Mouse (Mus musculus) MEL (cell line): ENCODE measurements around the gene Tmem108.

Source experiments
- CTCF ChIP-seq, 3 experiments: IDR thresholded peaks in 2 of 3; conservative IDR thresholded peaks in 1 of 3; 2 replicates each; pipeline ENCODE4 v1.5.1; 2011 to 2012; ENCODE audit warnings: low read length in 3 of 3, low read depth in 2 of 3, mild to moderate bottlenecking in 2 of 3, improper control_type of control experiment in 1 of 3, inconsistent platforms in 1 of 3, mixed read lengths in 1 of 3, moderate library complexity in 1 of 3; ENCODE audit not compliant: control insufficient read depth in 1 of 3, insufficient read depth in 1 of 3, poor library complexity in 1 of 3, severe bottlenecking in 1 of 3
- ELF1 ChIP-seq: IDR thresholded peaks from 2 replicates; pipeline ENCODE4 v1.6.1; 2014; ENCODE audit warnings: low read depth, mild to moderate bottlenecking, inconsistent platforms, low read length, improper control_type of control experiment, moderate library complexity
- EP300 ChIP-seq, 2 experiments: IDR thresholded peaks; 2 replicates each; pipeline ENCODE4 v1.6.1; 2011; ENCODE audit warnings: improper control_type of control experiment in 2 of 2, low read length in 2 of 2, low read depth in 1 of 2, mild to moderate bottlenecking in 1 of 2
- MAFK ChIP-seq: IDR thresholded peaks from 2 replicates; pipeline ENCODE4 v1.6.1; 2011; ENCODE audit warnings: low read depth, mild to moderate bottlenecking, low read length, improper control_type of control experiment, borderline replicate concordance
- MYC ChIP-seq: IDR thresholded peaks from 2 replicates; pipeline ENCODE4 v1.6.1; 2011; ENCODE audit warnings: low read depth, mild to moderate bottlenecking, low read length, improper control_type of control experiment, moderate library complexity
- POLR2A ChIP-seq, 2 experiments: IDR thresholded peaks; 2 replicates each; pipeline ENCODE4 v1.6.1; 2011 to 2012; ENCODE audit warnings: low read length in 2 of 2, mild to moderate bottlenecking in 2 of 2, control low read depth in 1 of 2, improper control_type of control experiment in 1 of 2, low read depth in 1 of 2, moderate library complexity in 1 of 2; ENCODE audit not compliant: control insufficient read depth in 1 of 2, insufficient read depth in 1 of 2, poor library complexity in 1 of 2
- POLR2AphosphoS2 ChIP-seq: IDR thresholded peaks from 2 replicates; pipeline ENCODE4 v1.6.1; 2011; ENCODE audit warnings: low read length, improper control_type of control experiment
- USF1 ChIP-seq: IDR thresholded peaks from 2 replicates; pipeline ENCODE4 v1.6.1; 2014; ENCODE audit warnings: low read depth, mild to moderate bottlenecking, inconsistent platforms, low read length, improper control_type of control experiment, moderate library complexity
- ZC3H11A ChIP-seq: IDR thresholded peaks from 2 replicates; pipeline ENCODE4 v1.6.1; 2012; ENCODE audit warnings: low read depth, mild to moderate bottlenecking, inconsistent platforms, low read length, improper control_type of control experiment

DNA sequence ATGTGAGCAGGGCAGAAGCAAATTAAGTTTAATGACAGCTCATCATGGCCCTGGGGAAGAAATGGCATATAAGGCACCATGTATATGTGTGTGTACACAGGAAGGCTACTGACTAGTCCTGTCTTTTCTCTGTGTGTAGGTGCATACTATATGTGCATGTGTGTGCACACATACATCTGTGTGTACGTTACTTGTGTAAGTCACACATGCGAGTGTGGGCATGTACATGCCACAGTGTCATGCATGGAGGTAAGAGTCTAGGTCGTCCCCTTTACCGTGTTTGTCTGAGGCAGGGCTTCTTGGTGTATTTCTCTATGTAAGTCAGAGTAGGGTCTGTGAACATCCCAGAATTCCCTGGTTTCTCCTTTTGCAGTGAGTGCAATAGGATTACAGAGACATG, 120.3 kb downstream of the Tmem108 start:
- no peak for TF ChIP-seq CTCF (IDR thresholded peaks at IDR 0.05 in 2 of 3, conservative IDR thresholded peaks at IDR 0.05 in 1 of 3; ENCODE audit: control insufficient read depth in 1 of 3, insufficient read depth in 1 of 3, low read depth in 2 of 3, low read length in 3 of 3, poor library complexity in 1 of 3, severe bottlenecking in 1 of 3)
- TF ChIP-seq ZC3H11A, result no peak
- no peak for TF ChIP-seq POLR2A (IDR thresholded peaks at IDR 0.05; ENCODE audit: control insufficient read depth in 1 of 2, insufficient read depth in 1 of 2, low read depth in 1 of 2, low read length in 2 of 2, poor library complexity in 1 of 2)
- no peak for TF ChIP-seq POLR2AphosphoS2
- TF ChIP-seq USF1, result no peak
- TF ChIP-seq ELF1, result no peak
- TF ChIP-seq MAFK, result no peak
- TF ChIP-seq EP300 (IDR thresholded peaks at IDR 0.05; ENCODE audit: low read depth in 1 of 2, low read length in 2 of 2), result no peak
- TF ChIP-seq MYC, result no peak
